Mouse (Mus musculus) CH12.LX (cell line): ENCODE results near the gene Kpna6.

Experiments used
- CHD1 ChIP-seq: IDR thresholded peaks from 2 replicates; pipeline ENCODE4 v1.6.1; 2012; ENCODE audit warnings: low read depth, low read length, improper control_type of control experiment, inconsistent platforms
- CTCF ChIP-seq, 2 experiments: IDR thresholded peaks in 1 of 2; conservative IDR thresholded peaks in 1 of 2; 2 replicates each; pipeline ENCODE4 v1.5.1; 2011 to 2012; ENCODE audit warnings: low read depth in 2 of 2, low read length in 2 of 2, improper control_type of control experiment in 1 of 2, inconsistent platforms in 1 of 2, mild to moderate bottlenecking in 1 of 2, moderate library complexity in 1 of 2
- EP300 ChIP-seq: IDR thresholded peaks from 2 replicates; pipeline ENCODE4 v1.6.1; 2011; ENCODE audit warnings: low read length, improper control_type of control experiment
- HCFC1 ChIP-seq: IDR thresholded peaks from 2 replicates; pipeline ENCODE4 v1.6.1; 2012; ENCODE audit warnings: low read depth, mild to moderate bottlenecking, inconsistent platforms, low read length, improper control_type of control experiment
- MAZ ChIP-seq: IDR thresholded peaks from 2 replicates; pipeline ENCODE4 v1.6.1; 2012; ENCODE audit warnings: low read depth, mild to moderate bottlenecking, inconsistent platforms, low read length, improper control_type of control experiment, moderate library complexity
- MYC ChIP-seq: IDR thresholded peaks from 2 replicates; pipeline ENCODE4 v1.6.1; 2011; ENCODE audit warnings: low read depth, mild to moderate bottlenecking, improper control_type of control experiment, low read length
- NELFE ChIP-seq: IDR thresholded peaks from 2 replicates; pipeline ENCODE4 v1.6.1; 2011; ENCODE audit warnings: low read depth, low read length, improper control_type of control experiment
- POLR2A ChIP-seq: IDR thresholded peaks from 2 replicates; pipeline ENCODE4 v1.6.1; 2011; ENCODE audit warnings: low read depth, mild to moderate bottlenecking, improper control_type of control experiment, low read length
- SMC3 ChIP-seq: IDR thresholded peaks from 2 replicates; pipeline ENCODE4 v1.6.1; 2011; ENCODE audit warnings: low read depth, low read length, improper control_type of control experiment
- USF1 ChIP-seq: IDR thresholded peaks from 2 replicates; pipeline ENCODE4 v1.6.1; 2014; ENCODE audit warnings: low read depth, mild to moderate bottlenecking, inconsistent platforms, low read length, improper control_type of control experiment
- USF2 ChIP-seq: conservative IDR thresholded peaks from 2 replicates; pipeline ENCODE4 v1.6.1; 2011; ENCODE audit warnings: low read depth, low read length, improper control_type of control experiment
- ZKSCAN1 ChIP-seq: IDR thresholded peaks from 2 replicates; pipeline ENCODE4 v1.6.1; 2012; ENCODE audit warnings: low read depth, inconsistent platforms, low read length, improper control_type of control experiment, borderline replicate concordance
- ZMIZ1 ChIP-seq: IDR thresholded peaks from 2 replicates; pipeline ENCODE4 v1.6.1; 2012; ENCODE audit warnings: low read depth, mild to moderate bottlenecking, inconsistent platforms, low read length, improper control_type of control experiment

DNA sequence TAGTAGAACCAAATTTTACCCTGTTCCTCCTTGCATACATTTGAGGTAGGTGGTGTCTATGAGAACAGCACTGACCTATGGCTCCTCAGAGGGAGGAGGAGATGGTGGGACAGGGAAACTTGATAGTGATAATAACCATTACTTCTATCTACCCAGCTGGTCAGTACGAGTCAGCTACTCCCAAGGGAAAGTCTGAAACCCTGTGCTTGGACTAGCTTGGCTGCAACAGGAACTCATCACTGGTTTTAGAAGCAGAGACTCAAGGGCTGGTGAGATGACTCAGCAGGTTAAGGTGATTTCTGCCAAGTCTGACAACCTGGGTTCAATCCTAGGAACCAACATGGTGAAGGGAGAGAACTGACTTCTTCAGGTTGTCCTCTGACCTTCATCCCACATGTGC, 23.9 kb downstream of the Kpna6 start:
- TF ChIP-seq EP300 (no peak), HCFC1 (no peak), ZKSCAN1 (no peak), CHD1 (no peak), CTCF (conservative IDR thresholded peaks at IDR 0.05 in 1 of 2, IDR thresholded peaks at IDR 0.05 in 1 of 2; ENCODE audit: low read depth in 2 of 2, low read length in 2 of 2) (no peak), MYC (no peak), POLR2A (no peak), USF2 (no peak), ZMIZ1 (no peak), MAZ (no peak), NELFE (no peak), SMC3 (no peak), USF1 (no peak)
